Mouse (Mus musculus) spleen, embryonic (tissue): Measurements from ENCODE around the gene Prm1.
"Not testable (repeated sequence)": the region's sequence is repeated elsewhere in the genome, so short reads cannot be mapped to it uniquely, and the experiment has no call there.

Experiments used
- CTCF ChIA-PET: fragments of 350-600 bp; sonication (Branson Sonifier 250); formaldehyde crosslinking; loops from one replicate; lab custom pipeline; 2022; lab: Charles Lee

The Prm1 gene

DNA sequence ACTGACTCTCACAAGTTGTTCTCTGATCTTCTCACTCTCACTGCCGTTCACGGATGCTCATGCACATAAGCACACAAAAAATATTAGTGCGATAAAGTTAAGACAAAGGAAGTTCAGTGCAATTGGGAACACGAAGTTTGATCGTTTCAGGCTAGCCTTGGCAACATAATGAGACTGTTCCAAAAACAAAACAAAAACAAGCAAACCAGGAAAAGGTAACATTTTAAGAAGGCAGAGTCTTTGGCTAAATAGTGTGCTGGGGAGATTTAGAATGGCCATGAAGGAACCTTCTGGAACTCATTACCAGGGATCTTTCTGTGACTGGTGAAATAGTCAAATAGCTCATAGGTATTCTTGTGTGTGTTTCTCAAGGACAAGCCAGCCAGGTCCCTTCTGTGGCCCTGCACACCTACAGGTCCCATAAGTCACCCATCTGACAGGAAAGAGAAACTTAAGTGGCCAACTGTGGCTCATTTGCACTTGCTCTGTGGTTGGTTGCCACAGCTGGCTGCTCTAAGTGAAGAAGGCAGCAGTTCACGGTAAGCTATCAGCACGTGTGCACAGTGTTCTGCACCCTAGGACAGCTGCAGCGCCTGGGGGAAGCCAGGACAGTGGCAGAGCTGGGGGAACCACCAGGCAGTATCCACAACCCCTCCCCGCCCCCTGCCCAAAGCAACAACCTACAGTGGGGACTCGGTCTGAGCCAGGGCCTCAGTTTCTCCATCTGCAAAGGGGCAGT lies at the start of gene Prm1:
TSS of gene Prm1 (minus strand) at position 51 of the 739 bp plus-strand sequence.
- CTCF ChIA-PET, result no interaction called here

DNA sequence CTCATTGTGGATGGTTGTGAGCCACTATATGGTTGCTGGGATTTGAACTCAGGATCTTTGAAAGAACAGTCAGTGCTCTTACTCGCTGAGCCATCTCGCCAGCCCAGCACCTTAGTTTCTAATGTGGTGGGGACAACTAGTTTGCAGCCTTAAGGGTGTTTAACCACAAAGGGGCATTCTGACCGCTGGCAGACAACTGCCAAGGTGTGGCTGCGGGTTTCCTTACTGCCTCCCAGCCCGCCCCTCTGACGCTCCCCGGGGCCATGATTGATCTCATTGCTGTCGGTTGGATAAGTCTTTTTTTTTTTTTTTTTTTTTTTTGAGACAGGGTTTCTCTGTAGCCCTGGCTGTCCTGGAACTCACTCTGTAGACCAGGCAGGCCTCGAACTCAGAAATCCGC lies 46.6 kb upstream of the Prm1 start:
- CTCF ChIA-PET, result not testable (repeated sequence)

- CTCF ChIA-PET, result interaction anchor here (0.6 kb wide), 1 partner anchor 324 kb away, joined by 12 read pairs; no protein-coding TSS in a partner anchor
These were observed 45.3 kb upstream of the Prm1 start for GRCm38 (mm10) chr16:10850905-10851304.

DNA sequence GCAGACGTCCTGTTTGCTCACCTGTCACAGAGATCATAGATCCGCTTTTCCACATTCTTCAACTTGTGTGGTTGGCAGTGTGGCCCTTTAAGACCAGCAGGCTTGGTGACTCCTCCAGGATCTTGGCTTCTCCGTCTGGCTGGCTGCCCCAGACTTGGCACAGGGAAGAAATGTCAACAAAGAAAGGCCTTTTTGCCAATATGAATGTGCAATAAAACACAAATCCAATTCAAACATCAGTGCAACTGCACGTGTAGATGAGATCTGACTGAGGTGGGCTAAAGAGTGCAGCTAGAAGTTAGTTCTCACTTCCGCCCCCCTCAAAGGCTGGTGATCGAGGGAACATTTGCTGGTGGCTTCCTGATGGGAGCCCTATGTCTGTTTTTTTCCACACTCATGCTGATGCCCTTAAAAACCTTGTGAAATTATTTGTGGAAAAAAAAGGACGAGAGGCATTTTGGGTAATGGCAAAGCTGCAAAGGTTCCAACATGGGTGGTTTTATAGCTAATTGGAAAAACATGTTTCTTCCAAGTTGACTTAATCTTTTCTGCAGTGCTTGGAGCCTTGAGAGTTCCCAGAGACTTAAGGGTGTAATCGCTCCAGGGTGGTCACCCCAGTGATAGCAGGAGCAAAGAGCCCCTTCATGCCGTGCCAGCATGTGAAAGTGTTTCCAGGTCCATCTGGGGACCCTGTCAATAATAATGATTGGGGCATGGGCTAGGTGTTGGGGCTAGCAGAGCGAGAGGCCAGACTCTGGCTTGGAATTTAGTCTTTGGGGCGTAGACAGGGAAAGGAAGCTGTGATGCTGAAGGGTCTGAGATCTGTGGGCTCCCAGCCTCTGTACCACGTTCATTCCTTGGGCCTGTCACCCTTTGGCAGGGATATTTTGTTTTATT lies 44.6 kb upstream of the Prm1 start:
- CTCF ChIA-PET, result interaction anchor here (0.6 kb wide), 1 partner anchor 324 kb away, joined by 12 read pairs; no protein-coding TSS in a partner anchor

GRCm38 (mm10) chr16:10846503-10846902 lies 40.9 kb upstream of the Prm1 start:
- CTCF ChIA-PET, result interaction anchor here (0.8 kb wide), 1 partner anchor 20 kb away, joined by 10 read pairs; no protein-coding TSS in a partner anchor

GRCm38 (mm10) chr16:10845952-10846351 lies 40.3 kb upstream of the Prm1 start:
- CTCF ChIA-PET, result no interaction called here

- CTCF ChIA-PET, result interaction anchor here (0.7 kb wide), 1 partner anchor 22 kb away, joined by 3 read pairs; no protein-coding TSS in a partner anchor
These were observed 38.7 kb upstream of the Prm1 start for GRCm38 (mm10) chr16:10844319-10844670.

- CTCF ChIA-PET, result interaction anchor here (0.7 to 1.6 kb wide), 3 partner anchors 17 to 60 kb away, joined by 3 to 4 read pairs (median 3); no protein-coding TSS in a partner anchor
These were observed 38.1 kb upstream of the Prm1 start for GRCm38 (mm10) chr16:10843486-10844318.

GRCm38 (mm10) chr16:10842282-10842855 lies 36.7 kb upstream of the Prm1 start:
- CTCF ChIA-PET, result interaction anchor here (1.2 to 1.6 kb wide), 2 partner anchors 18 to 58 kb away, joined by 3 to 4 read pairs; no protein-coding TSS in a partner anchor

GRCm38 (mm10) chr16:10840018-10840417 lies 34.4 kb upstream of the Prm1 start:
- CTCF ChIA-PET, result interaction anchor here (0.5 kb wide), 1 partner anchor 186 kb away, joined by 4 read pairs; no protein-coding TSS in a partner anchor

DNA sequence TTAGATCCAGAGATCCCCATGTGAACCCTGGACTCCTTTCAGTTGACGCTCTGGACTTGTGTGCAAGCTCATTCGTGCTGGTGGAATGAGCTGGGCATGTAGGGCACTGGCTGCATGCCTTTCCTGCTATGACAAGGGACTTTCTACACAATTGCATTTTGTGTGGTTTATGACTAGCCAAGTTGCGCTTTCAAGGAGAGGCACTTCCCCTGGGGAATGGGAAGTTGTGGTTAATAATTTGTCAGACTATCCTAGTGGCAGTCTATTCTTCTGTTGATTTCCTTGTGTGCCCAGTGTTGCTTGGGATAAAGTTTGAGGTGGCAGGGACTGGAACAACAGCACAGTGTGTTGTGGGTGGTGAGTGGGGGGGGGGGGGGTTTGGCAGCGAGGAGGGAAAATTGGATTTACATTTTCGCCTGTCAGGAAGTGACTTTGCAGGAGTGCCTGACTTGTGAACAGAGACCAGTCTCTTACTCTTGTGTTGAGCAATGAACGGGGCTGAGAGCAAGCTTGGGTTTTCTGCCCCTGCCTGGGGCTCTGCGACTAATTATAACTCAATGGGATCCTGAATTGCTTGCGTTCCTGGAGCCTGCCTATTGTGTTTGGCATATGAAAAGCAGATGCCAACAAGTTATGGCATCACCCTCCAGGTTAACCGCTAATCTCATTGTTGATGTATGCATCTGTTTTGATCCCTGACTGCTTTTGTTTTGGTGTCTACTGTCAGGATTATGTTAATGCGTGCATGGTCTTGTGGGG lies 33.0 kb upstream of the Prm1 start:
- CTCF ChIA-PET, result no interaction called here

- CTCF ChIA-PET, result no interaction called here
These were observed 32.3 kb upstream of the Prm1 start for GRCm38 (mm10) chr16:10837903-10838302.

GRCm38 (mm10) chr16:10837250-10837649 lies 31.6 kb upstream of the Prm1 start:
- CTCF ChIA-PET, result no interaction called here

GRCm38 (mm10) chr16:10836388-10836787 lies 30.7 kb upstream of the Prm1 start:
- CTCF ChIA-PET, result interaction anchor here (0.6 kb wide), 2 partner anchors 49 to 434 kb away, joined by 3 to 4 read pairs; no protein-coding TSS in a partner anchor

- CTCF ChIA-PET, result interaction anchor here (0.6 kb wide), 1 partner anchor 10 kb away, joined by 17 read pairs; no protein-coding TSS in a partner anchor
These were observed 29.4 kb upstream of the Prm1 start, which contains the start of gene Rmi2 for GRCm38 (mm10) chr16:10834911-10835587. Rmi2 (plus strand) TSS chr16:10835059.

DNA sequence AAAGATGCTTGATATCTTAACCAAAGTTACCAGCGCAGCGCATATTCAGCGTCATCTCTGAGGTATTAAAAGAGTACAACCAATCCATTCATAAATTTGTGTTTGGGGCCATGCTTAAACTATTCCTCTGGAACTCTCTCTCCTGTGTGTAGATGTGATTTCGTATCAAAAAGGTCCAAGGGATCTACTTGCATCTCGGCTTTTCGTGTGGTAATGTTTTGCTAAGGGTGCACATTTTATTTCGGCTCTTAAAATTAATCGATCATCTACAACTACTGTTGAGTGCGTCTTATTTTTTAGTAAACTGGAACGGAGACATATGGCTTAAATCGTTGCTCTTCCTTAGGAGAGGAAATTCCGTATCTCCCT lies 28.9 kb upstream of the Prm1 start:
- CTCF ChIA-PET, result interaction anchor here (0.6 kb wide), 1 partner anchor 9 kb away, joined by 17 read pairs; no protein-coding TSS in a partner anchor

GRCm38 (mm10) chr16:10828461-10828805 lies 22.8 kb upstream of the Prm1 start:
- CTCF ChIA-PET, result interaction anchor here (0.6 kb wide), 1 partner anchor 38 kb away, joined by 6 read pairs; no protein-coding TSS in a partner anchor

DNA sequence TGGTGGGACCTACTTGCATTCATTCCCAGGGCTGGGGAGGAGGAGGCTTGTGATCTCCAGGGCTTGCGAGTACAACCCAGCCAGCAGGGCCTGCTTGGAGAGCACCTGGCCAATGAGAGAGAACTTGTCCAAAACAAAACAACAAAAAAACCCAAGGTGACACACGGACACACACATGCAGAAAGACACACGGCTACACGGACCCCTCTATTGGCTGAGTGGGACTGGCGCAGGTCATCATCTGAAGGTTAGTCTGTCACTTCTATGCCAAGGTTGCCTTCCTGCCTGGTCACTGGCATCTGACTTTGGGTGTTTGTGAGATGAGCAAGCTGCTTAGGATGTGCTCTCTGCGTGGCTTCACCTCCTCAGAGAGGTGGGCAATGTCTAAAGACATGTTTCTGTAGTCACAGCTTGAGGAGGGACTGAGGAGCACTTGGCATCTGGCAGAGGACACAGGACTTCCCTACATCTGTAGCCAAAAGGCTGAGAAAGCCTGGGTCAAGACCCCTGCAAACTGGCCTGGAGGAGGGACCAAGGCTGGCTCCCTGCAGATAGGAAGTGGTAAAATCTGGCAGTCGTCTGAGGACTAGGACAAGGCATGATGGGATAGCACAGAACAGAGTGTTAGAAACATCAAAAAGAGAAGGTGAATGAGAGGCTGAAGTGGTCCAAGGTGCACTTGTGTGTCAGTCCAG lies 22.3 kb upstream of the Prm1 start:
- CTCF ChIA-PET, result interaction anchor here (0.6 kb wide), 1 partner anchor 38 kb away, joined by 6 read pairs; no protein-coding TSS in a partner anchor
